Mouse (Mus musculus): ENCODE results near the gene B9d2.
"Not testable (repeated sequence)": the region's sequence is repeated elsewhere in the genome, so short reads cannot be mapped to it uniquely, and the experiment has no call there.

- not testable (repeated sequence) for TF ChIP-seq CTCF, EP300 (IDR thresholded peaks at IDR 0.05; ENCODE audit: low read depth)
These were observed 41.2 kb downstream of the B9d2 start for GRCm38 (mm10) chr7:25721776-25722175.

Measured in liver, embryonic 14.5 days (tissue).